Mouse (Mus musculus): Measurements from ENCODE around the gene Pla2g4e. TPM values are rescaled to one million over a fixed set of nuclear protein-coding genes. Genes with fewer than 3 reads are reported as not detected.

Gene Pla2g4e
- polyA plus RNA-seq, 1 experiment from 2014 or later = 1.2 TPM

DNA sequence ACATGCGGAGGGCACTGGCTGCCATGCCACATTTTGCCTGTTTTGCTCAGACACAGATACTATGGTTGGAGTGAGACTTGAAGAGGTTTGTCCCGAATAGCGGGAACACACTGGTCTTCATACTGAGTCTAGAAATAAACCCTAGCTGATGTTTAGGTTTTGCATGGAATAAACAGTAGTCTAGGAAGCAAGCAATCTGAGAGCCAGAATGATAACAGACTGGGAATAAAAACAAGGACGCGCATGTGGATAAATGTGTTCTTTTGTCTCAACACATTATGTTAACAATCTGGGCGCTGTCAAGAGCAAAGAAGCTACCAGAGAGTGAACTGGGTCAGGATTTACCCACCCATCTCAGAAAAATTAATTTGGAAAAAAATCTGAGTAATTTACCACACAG lies 122.2 kb downstream of the Pla2g4e start:
- Histone ChIP-seq H3K4me2 (no peak overlapping the region), H3K9ac (no peak overlapping the region), H3K9me3 (no peaks in the 10 kb centered on the region), H3K27ac (replicated peaks) (no peak overlapping the region; the same call in 1 of the 2 replicates), H3K4me3 (no peak overlapping the region), H3K36me3 (peaks cover 27% of the 10 kb centered on the region), H3K4me1 (peaks cover 60% of the 10 kb centered on the region), H3K27me3 (replicated peaks) (no peaks in the 10 kb centered on the region)
- 77% methylated on average over 6 of the region's 6 CpGs for whole genome bisulfite sequencing
- ATAC-seq (ENCODE audit: extremely low read depth, insufficient number of reproducible peaks, low FRiP score, low TSS enrichment) = no peak

DNA sequence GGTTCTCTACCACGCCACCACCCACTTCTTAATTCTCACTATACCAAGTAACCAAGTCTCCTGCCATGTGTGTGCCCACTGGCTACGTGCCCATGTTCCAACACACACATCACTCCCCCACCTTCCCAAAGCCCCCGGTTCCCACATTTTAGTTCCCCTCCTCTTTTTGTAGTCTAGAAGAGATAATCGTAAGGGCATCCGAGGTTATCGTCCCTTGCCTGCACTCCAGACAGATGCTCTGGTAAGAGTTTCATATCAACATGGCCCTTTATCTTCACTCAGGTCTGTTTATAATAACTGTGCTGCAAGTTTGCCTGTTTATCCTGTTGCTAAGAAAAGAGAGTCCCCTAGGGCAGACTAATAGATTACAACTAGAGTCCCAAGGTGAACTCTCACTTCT lies 127.8 kb downstream of the Pla2g4e start:
- Histone ChIP-seq H3K4me2 (no peak overlapping the region), H3K36me3 (0 out of 2 replicates have a peak, but pooled peaks cover 3% of the 10 kb centered on the region), H3K27me3 (replicated peaks) (no peaks in the 10 kb centered on the region), H3K9me3 (no peaks in the 10 kb centered on the region), H3K4me3 (no peak overlapping the region), H3K27ac (replicated peaks) (0 out of 2 replicates have a peak overlapping the region, but pooled peaks have one; percentile 2), H3K9ac (no peak overlapping the region), H3K4me1 (peaks cover 65% of the 10 kb centered on the region)
- 65% methylated on average over 6 of the region's 6 CpGs for WGBS
- ATAC-seq (ENCODE audit: extremely low read depth, insufficient number of reproducible peaks, low FRiP score, low TSS enrichment) = no peak

Other genes starting within 250 kb of the Pla2g4e start
- 17.1 and 17.4 TPM in 2 replicates for gene Jmjd7, start 217.9 kb downstream of the Pla2g4e start, polyA plus RNA-seq (2015; fragmentation: Nextera tagmentation; extraction: Ambion mirVana)
- gene Gm28042, start 217.8 kb downstream of the Pla2g4e start, polyA plus RNA-seq (2015; fragmentation: Nextera tagmentation; extraction: Ambion mirVana) = 1.7 and 1.9 TPM in 2 replicates
- 1.1 and 1.3 TPM in 2 replicates for gene Pla2g4b, start 211.9 kb downstream of the Pla2g4e start, polyA plus RNA-seq (2015; fragmentation: Nextera tagmentation; extraction: Ambion mirVana)
- 164 and 183 TPM in 2 replicates for gene Ehd4, start 90.7 kb downstream of the Pla2g4e start, polyA plus RNA-seq (2015; fragmentation: Nextera tagmentation; extraction: Ambion mirVana)
- gene Pla2g4d, start 43.9 kb upstream of the Pla2g4e start, polyA plus RNA-seq (2015; fragmentation: Nextera tagmentation; extraction: Ambion mirVana) = not detected in 2 replicates
- 0.05 TPM in 1 of 2 replicates, not detected in the other for gene Pla2g4f, start 68.8 kb upstream of the Pla2g4e start, polyA plus RNA-seq (2015; fragmentation: Nextera tagmentation; extraction: Ambion mirVana)
- 15.4 and 16.0 TPM in 2 replicates for gene Vps39, start 107.8 kb upstream of the Pla2g4e start, polyA plus RNA-seq (2015; fragmentation: Nextera tagmentation; extraction: Ambion mirVana)
- gene Ganc, start 158.6 kb upstream of the Pla2g4e start, polyA plus RNA-seq (2015; fragmentation: Nextera tagmentation; extraction: Ambion mirVana) = 8.7 and 9.1 TPM in 2 replicates
- gene Tmem87a, start 158.8 kb upstream of the Pla2g4e start, polyA plus RNA-seq (2015; fragmentation: Nextera tagmentation; extraction: Ambion mirVana) = 4.6 and 5.5 TPM in 2 replicates
- gene Capn3, start 210.7 kb upstream of the Pla2g4e start, polyA plus RNA-seq (2015; fragmentation: Nextera tagmentation; extraction: Ambion mirVana) = 3.4 and 3.9 TPM in 2 replicates